Mouse (Mus musculus) left cerebral cortex, adult 8-10 months (tissue): ENCODE measurements around the gene Pm20d1. TPM values are rescaled to one million over a fixed set of nuclear protein-coding genes. Genes with fewer than 3 reads are reported as not detected.
A peak's percentile ranks its signal among the peaks of the same experiment; 100 is the strongest.

Source experiments
- DNase-seq, 2 experiments: peaks; one replicate each; pipeline ENCODE4 v3.0.0; 2022; ENCODE audit warnings: low spot score in 2 of 2
- total RNA-seq, 4 experiments: library from RNA; stranded (reverse); gene quantifications; 2 replicates each; pipeline ENCODE4 v1.2.4; 2022

Pm20d1 gene
- total RNA-seq, 4 experiments from 2014 or later = 2.1 to 3.3 (median 2.4) TPM

- DNase-seq = no peak
Measured at GRCm38 (mm10) chr1:131828297-131829126, 31.3 kb downstream of the Pm20d1 start.

- DNase-seq = no peak
Measured at GRCm38 (mm10) chr1:131829279-131829678, 32.1 kb downstream of the Pm20d1 start.

- DNase-seq = no peak
Measured at GRCm38 (mm10) chr1:131830561-131830960, 33.4 kb downstream of the Pm20d1 start.

GRCm38 (mm10) chr1:131830971-131831641, 33.9 kb downstream of the Pm20d1 start:
- DNase-seq = no peak

- no peak for DNase-seq
Measured at GRCm38 (mm10) chr1:131837035-131837434, 39.9 kb downstream of the Pm20d1 start.

GRCm38 (mm10) chr1:131838542-131838941, 41.4 kb downstream of the Pm20d1 start:
- no peak for DNase-seq

- no peak for DNase-seq
Measured at GRCm38 (mm10) chr1:131839279-131839678, 42.1 kb downstream of the Pm20d1 start.

- no peak for DNase-seq
Measured at GRCm38 (mm10) chr1:131842221-131842620, 45.0 kb downstream of the Pm20d1 start.

GRCm38 (mm10) chr1:131843758-131844157, 46.6 kb downstream of the Pm20d1 start:
- no peak for DNase-seq

- no peak for DNase-seq
Measured at GRCm38 (mm10) chr1:131844883-131845282, 47.7 kb downstream of the Pm20d1 start.

- DNase-seq = peak; percentile 34 to 55
Measured at GRCm38 (mm10) chr1:131846255-131846654, 49.1 kb downstream of the Pm20d1 start.

GRCm38 (mm10) chr1:131861811-131862210, 64.6 kb downstream of the Pm20d1 start:
- no peak for DNase-seq

- DNase-seq = no peak
Measured at GRCm38 (mm10) chr1:131865596-131865995, 68.4 kb downstream of the Pm20d1 start.

GRCm38 (mm10) chr1:131866304-131866999, 69.3 kb downstream of the Pm20d1 start:
- DNase-seq = no peak

GRCm38 (mm10) chr1:131867093-131867945, 70.1 kb downstream of the Pm20d1 start, which contains the start of gene Rab29:
TSS of gene Rab29 (plus strand) at chr1:131867224.
- DNase-seq = peak; percentile 72 to 84

- no peak for DNase-seq
Measured at GRCm38 (mm10) chr1:131867946-131868290, 70.7 kb downstream of the Pm20d1 start.

- DNase-seq = no peak
Measured at GRCm38 (mm10) chr1:131869561-131869960, 72.4 kb downstream of the Pm20d1 start.
